Mouse (Mus musculus) lung, adult 2 months (tissue): ENCODE measurements around the gene Mtf2.

Experiments used
- CTCF ChIP-seq: fragments of 200-500 bp; IDR thresholded peaks from 2 replicates; pipeline ENCODE4 v1.5.1; 2011; ENCODE audit warnings: mild to moderate bottlenecking, low read length, control low read depth; ENCODE audit not compliant: insufficient read depth
- POLR2A ChIP-seq: fragments of 200-500 bp; IDR thresholded peaks from 2 replicates; pipeline ENCODE4 v1.6.1; 2011; ENCODE audit warnings: low read depth, mild to moderate bottlenecking, control low read depth, low read length, borderline replicate concordance; ENCODE audit errors: extremely low read depth

DNA sequence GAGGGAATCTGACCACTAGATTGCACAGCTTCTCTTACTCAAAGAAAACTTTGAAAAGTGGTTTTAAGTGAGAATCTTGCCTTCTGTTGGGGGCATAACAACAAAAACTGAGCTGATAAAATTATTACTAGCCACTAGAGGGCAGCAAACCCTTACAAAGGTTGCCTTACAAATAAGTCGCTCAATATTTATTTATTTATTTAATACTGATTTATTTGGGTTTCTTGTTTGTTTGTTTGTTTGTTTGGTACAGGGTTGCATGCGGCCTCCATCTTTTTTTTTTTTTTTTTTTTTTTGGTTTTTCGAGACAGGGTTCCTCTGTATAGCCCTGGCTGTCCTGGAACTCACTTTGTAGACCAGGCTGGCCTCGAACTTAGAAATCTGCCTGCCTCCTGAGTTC, 31.3 kb upstream of the Mtf2 start:
- TF ChIP-seq CTCF (peak; percentile 42; the same call in 1 of the 2 replicates), POLR2A (no peak)
